Mouse (Mus musculus): ENCODE results near the gene Tnfrsf11a.

Gene Tnfrsf11a

DNA sequence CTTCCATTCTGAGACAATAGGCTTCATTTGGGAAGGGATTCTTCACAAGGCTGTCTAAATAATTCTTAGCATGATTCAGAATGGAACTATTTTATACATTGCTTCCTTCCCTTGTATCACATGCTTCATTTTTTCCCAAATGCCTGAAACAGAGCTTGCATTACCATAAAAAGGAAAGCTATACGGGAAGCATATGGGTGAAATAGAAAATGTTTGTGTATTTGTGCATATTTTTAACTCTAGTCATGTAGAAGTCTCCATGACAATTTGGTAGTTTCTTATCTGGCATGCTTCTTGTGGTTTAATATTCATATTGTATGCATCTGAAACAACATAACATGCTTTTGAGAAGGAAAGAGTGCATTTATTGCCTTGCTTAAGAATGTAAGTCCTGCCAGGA, 52.3 kb downstream of the Tnfrsf11a start:
- no peak for DNase-seq

- DNase-seq = no peak
Measured at GRCm38 (mm10) chr1:105842950-105843349, 62.4 kb downstream of the Tnfrsf11a start.

DNA sequence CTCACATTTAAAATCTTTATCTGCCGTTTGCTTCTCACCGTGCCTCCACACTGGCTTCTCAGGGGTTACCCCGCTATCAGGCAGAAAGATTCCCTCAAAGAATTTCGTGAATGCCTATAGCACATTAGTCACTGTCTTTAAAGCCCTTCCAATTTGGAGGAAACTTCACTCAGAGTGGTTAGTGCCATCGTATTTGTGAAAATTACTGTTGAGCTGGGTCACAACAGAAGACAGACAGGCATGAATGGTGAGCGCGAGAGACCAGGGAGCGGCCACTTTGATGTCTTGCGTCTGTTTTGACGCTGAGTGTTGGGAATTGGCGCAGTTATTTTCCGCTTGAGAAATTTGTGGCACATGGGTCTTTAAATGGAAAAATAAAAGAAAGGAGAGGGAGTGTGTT, 62.9 kb downstream of the Tnfrsf11a start:
- DNase-seq = peak in 1 of 2 experiments; percentile 19

DNA sequence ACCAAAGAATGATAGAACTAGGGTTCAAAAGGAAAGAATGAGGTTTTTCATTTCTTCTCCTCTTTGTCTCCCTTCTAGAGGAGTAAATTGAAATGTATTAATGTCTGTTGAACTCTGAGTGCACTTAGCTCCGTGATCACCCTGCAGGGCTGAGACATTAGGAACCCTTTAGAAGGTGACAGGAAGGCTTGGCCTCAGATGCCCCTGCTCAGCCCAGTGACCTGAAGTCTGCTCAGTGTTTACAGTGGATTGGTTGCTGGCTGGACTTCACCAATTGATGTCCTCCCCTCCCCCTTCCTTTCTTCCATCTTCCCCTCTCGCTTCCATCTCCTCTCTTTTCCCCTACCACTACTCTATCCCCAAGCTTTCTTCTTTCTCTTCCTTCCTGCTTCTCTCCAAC, 63.3 kb downstream of the Tnfrsf11a start:
- DNase-seq = peak; percentile 11 to 15

DNA sequence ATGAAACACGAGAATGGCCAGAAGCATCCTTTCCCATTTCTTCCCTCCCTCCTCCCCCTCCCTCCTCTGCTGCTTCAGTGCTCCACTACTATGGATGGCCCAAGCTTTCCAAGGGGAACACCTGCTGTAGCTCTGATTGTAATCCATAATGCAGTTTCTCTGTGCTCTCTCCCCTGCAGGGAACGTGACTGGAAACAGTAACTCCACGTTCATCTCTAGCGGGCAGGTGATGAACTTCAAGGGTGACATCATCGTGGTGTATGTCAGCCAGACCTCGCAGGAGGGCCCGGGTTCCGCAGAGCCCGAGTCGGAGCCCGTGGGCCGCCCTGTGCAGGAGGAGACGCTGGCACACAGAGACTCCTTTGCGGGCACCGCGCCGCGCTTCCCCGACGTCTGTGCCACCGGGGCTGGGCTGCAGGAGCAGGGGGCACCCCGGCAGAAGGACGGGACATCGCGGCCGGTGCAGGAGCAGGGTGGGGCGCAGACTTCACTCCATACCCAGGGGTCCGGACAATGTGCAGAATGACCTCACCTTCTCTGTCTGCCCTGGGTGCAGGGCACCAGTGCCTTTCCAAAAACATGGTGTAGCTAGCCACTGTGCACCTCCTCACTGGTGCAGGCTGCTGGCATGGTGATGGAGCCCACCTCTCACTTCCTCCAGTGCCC, 64.0 kb downstream of the Tnfrsf11a start:
- DNase-seq = peak; percentile 43 to 63

GRCm38 (mm10) chr1:105846431-105846830, 65.9 kb downstream of the Tnfrsf11a start:
- DNase-seq = no peak

GRCm38 (mm10) chr1:105848806-105849205, 68.3 kb downstream of the Tnfrsf11a start:
- no peak for DNase-seq

DNA sequence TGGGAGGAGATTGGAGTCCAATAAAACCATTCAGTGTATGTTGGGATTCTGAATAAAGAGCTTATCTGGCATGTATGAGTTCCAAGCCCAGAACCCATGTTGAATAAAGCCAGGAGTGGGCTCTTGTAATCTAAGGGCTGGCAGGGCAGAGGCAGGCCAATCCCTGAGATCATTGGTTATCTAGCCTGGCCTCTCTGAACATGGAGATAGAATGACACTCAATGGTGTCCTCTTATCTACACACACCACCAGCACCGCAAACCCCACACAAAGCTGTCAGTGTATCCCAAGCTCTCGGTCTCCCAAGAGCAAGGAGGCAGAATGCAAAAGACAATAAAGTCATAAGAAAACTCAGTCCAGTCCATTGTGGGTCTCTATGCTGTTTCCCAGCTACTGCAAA, 70.8 kb downstream of the Tnfrsf11a start:
- DNase-seq = no peak

GRCm38 (mm10) chr1:105859740-105860139, 79.2 kb downstream of the Tnfrsf11a start:
- DNase-seq = no peak

DNA sequence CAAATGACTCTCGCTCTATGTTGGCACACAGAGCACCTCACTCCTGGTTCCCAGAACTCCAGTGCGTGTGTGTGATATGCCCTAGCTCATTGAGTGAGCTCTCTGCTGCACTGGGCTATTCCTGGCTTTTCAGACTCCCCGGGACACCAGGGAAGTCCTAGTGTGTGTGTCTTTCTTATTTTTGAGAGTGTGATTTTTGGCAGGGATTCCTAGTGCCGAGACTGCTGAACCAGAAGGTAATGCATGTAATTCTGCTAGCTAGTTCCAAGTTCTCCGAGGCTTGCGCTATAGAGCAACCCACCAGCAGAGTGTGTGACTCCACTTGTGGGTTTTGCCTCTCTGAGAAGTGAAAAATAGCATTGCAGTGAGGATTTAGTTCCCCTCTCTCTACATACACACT, 96.1 kb downstream of the Tnfrsf11a start:
- no peak for DNase-seq

GRCm38 (mm10) chr1:105877808-105878207, 97.3 kb downstream of the Tnfrsf11a start:
- no peak for DNase-seq

DNA sequence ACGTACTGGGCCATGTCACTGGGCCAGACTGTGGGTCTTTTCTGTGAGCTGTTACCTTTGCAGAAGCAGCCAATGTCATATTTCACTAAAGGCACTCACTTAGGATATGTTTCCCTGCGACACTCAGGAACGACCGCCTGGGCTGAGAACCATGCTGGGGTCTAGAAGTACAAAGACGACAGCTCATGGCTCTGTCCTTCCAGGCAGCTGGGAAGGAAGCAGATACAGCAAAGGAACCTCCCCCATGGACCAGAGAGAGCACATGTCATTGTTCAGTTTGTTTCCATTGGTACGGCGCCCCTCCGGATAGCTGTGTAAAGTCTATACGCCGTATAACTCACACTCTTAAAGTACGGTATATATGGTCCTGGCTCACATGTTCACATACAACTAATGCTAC, 97.9 kb downstream of the Tnfrsf11a start:
- DNase-seq = no peak

DNA sequence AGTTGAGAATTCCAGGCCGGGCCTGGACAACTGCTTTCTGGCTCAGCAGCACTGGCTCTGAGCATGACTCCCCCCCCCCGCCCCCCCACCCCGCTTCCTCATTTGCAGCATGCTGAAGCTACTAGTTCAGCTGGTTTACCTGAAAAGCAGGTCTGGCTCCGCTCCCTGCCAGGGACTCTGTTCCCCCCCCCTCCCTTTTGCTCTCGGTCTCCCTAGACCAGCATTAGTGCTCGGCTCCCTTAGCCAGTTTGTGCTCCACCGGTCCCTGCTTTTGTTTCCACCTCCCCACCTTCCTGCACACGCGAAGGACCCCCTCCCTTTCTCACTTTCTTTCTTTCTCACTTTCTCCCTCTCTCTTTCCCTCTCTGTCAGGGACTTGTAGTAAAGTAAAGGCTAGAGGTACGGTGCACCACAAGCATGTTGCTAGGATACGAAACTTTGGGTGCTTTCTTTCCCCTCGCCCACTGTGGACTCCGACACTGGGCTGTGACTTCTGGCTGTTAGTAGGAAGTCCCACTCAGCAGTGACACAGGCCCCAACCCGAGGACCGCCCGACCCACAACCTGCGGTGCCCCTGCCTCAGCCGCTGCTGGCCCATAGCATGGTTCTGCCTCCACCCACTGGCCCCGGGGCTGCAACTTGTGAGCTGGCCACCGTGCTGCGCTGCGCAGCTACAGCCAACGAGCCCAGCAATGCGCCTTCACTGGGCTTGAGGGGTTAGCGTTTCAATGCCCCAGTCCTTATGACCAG, 100.2 kb downstream of the Tnfrsf11a start:
- no peak for DNase-seq

GRCm38 (mm10) chr1:105881466-105881865, 100.9 kb downstream of the Tnfrsf11a start:
- no peak for DNase-seq

- DNase-seq = no peak
Measured at GRCm38 (mm10) chr1:105883498-105883897, 103.0 kb downstream of the Tnfrsf11a start.

GRCm38 (mm10) chr1:105885101-105885500, 104.6 kb downstream of the Tnfrsf11a start:
- DNase-seq = no peak

- no peak for DNase-seq
Measured at GRCm38 (mm10) chr1:105885575-105885974, 105.1 kb downstream of the Tnfrsf11a start.

DNA sequence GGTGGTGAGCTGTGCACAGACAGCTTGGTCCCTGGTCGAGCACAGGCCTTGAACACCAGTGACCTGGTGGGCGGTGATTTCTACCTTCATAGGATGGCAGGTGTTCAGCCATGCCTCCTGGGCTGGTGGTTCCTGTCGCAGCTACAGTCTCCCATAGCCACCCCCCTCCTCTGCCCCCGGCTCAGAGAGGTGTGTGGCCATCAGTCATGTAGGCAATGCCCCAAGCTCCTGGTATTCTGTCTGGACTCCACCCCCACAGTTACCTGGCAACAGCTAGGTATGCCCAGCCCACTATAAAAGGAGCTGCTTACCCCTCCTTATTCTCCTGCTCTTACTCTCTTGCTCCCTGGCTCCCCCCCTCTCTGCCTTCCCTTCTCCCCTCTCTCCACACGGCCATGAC, 105.8 kb downstream of the Tnfrsf11a start:
- DNase-seq = no peak

DNA sequence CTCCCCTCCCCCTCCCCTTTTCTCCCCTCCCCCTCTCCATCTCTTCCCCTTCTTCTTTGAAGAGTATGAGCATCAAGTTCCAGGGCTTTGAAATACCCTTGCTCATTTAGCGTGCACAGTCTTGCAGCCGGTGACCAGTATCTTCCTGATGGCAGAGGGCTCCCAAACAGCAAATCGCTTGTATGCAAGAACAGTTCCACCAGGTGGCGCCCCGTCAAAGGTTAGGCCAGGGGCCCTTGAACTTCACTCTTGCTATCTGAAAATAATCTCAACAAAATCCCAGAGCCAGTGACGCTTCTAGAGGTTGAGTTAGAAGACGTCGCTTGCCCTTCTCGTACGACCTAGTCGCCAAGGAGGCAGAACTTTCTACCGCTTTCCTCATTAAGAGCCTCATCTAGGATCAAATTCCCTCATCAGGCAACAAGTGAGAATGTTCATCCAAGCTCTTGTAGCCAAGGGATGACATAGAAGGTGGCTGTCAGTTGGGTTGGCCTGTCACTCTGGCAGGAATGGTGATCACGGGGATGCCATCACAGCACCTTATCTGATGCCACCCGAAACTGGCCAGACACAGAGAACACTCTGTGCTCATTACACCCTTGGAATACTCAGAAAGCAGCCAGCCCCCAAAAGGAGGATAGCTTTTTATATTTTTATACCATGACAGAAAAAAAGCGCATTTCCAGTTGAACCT, 110.7 kb downstream of the Tnfrsf11a start:
- peak; percentile 89 to 92 for DNase-seq

DNA sequence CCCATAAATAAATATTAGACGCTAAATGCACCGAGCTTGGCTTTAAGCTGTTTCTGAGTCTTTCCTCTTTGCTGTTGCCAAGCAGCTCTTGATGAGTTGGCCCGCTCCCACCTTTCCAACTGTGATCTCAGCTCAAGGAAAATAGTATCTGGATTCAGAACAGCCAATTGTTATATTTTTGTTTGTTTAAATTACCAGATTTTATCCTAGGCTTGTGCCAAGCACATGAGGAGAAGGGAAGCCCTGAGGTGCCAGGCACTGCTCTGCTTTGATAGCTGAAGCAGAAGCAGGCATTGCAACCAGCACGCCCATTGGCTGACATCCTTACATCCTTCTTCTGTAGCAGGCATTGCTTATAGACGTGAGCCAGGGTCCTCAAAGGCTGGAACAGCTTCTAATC, 114.5 kb downstream of the Tnfrsf11a start:
- peak; percentile 32 to 36 for DNase-seq
